Mouse (Mus musculus) ovary, postnatal 10 days (tissue): Measurements from ENCODE around the gene Dlk2.

Experiments used
- DNase-seq: peaks from one replicate; pipeline ENCODE4 v3.0.0; 2022; ENCODE audit warnings: low spot score

The Dlk2 gene

DNA sequence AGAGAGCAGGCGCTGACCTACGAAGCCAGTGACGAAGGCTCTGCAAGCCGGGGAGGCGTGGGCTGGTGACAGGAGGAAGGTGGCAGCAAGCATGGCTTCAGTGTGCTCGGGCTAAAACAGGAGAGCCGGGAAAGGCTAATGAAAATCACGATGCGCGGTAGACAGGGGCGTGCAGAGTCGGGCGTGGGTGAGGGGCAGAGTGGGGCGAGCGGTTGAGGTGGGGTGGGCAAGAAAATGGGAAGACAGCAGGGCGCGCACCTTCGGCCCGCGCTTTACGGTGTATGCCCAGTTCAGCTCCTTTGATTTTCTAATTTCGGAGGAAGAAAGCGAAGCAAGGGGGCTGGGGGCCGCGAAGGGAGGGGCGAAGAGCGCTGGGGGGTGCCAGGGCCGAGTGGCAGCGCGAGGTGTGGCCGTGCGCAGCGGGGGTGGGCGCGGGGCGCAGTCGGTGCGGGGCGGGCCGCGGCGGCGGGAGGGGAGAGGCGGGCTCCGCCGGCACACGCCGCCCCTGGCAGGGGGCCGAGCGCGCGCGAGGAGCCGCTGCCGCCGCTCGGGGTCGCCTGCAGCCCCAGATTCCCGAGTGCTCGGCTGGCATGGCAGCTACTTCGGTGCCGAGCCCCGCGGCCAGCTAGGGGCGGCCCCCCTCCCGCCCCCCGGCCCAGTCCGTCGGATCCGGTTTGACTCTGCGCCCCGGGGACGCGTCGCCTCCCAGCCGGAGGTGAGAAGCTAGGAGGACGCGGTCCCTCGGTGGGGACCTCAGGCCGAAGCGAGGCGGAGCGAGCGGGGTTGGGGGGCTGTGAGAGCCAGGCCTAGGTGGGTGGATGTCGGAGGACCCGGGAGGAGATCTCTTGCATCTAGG is at the start of gene Dlk2:
TSS of gene Dlk2 (plus strand) at position 58 of the 856 bp plus-strand sequence.
- no peak for DNase-seq

DNA sequence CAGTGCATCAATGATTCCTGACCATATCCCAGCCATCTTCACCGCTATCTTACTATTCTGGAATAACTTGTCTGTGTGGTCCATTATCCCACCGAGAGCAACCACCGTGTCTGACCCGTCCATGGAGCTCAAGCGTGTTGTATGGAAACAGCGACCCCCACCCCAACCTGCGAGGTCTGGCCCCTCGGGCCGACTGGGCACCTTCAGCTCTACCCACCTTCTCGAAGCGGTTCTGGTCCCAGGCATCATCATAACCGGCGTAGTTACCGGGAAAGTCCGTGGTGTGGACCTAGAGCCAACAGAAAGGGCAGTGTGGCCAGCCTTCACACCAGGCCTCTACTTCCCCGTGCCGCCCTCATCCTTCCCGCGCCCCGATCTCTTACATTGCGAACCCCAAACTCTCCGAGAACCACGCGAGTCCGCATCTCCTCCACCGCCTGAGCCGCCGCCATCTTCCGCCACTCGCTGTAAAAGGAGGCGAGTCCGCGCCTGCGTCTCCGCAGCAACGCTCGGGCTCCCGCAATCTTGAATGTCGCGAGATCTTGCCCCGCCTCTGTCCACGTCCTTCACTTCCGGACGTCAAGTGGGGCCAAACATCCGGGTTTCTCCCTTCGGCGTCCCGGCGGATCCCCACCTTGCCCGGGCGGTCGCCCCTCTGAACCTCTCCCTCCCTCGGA is 49.6 kb upstream of the Dlk2 start, which contains the start of the genes Polr1c and Yipf3:
TSS of gene Polr1c (minus strand) at position 543 of the 677 bp plus-strand sequence.
TSS of gene Yipf3 (plus strand) at position 569 of the 677 bp plus-strand sequence.
- peak; percentile 80 for DNase-seq

DNA sequence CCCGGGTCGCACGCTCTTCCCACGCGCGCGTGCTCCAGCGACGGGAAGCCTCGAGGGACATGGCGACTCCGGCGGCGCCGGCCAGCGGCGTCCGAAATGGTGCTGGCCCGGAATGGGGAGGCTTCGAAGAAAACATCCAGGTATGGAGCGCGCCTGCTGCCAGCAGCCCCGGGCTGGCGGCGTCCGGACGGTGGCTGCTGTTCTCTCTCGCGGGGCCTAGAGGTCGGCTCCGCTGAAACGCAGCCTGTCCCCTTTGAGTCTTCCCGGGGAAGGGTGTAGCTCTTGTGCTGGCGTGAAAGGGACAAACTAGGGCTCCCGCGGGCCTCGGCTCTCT is 49.1 kb upstream of the Dlk2 start:
- no peak for DNase-seq

DNA sequence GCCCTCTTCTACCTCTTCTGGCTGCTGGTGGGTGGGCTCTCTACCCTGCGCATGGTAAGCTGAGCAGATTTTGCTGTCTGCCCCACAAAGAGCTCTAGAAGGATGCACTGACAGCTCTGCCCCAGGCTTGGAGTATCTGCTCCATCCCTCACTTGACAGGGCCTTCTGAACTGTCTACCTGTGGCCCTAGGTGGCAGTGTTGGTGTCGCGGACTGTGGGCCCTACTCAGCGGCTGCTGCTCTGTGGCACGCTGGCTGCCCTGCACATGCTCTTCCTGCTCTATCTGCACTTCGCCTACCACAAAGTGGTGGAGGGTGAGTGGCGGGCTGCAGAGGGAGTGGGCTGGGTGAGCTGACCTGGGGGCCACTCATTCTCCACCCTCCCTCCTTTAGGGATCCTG is 46.0 kb upstream of the Dlk2 start:
- DNase-seq = no peak

DNA sequence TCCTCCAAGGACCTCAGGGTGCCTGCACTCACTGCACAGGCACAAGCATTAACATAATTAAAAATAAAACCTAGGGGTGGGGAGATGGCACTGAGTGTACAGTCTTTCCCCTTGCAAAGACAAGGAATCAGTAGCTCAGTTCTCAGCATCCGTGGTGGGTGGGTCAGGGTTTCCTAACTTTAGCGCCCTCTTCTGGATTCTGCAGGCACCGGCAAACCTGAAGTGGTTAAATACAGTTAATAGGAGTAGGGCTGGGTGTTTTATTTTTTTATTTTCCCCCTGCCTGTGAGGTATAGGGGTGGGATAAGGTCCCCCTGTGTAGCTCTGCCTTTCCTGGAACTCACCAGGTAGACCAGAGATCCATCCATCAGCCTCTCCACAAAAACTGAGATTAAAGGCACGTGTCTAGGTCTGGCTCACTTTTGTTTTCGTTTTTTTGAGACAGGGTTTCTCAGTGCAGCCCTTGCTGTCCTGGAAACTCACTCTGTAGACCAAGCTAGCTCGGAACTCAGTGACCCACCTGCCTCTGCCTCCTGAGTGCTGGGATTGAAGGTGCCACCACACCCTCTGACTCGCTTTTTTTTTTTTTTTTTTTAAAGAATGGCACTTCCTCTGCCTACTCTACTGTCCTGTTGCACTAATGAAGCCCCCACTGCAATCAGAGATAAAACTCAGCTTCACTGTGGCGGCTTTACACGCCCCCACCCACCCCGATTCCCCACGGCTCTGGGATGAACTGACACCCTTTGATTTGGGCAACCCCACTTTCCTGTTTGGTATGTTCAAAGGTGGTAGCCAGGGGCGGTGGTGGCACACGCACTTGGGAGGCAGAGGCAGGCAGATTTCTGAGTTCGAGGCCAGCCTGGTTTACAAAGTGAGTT is 44.4 kb upstream of the Dlk2 start:
- DNase-seq = no peak

DNA sequence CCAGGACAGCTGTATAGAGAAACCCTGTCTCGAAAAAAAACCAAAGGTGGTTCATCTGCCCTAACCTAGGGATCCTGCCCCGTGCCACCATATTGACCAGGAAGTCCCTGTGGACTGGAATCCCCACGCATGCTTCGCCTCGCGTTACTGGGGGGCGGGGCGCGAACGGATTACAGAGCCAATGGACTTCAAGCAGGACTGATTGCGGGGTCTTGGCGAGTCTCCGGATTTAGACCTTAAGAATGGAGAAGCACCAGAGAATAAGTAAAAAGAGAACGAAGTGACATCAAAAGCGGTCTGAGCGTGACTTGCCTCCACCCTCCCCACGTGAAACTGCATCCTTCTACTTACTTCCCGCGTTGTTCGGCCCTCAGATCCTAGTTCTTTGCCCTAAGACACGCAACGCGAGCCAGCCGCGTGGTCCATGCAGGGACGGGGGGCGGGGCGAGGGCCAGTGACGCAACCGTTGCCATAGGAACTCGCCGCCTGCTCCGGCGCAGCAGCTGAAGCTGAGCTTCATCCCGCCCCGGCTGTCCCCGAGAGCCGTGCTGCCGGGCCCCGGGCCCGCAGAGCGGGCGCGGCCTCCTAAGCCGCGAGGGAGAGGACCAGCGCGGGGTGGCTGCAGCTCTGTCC is 43.7 kb upstream of the Dlk2 start, which contains the start of gene Lrrc73:
TSS of gene Lrrc73 (plus strand) at position 80 of the 633 bp plus-strand sequence.
- DNase-seq = peak; percentile 79

DNA sequence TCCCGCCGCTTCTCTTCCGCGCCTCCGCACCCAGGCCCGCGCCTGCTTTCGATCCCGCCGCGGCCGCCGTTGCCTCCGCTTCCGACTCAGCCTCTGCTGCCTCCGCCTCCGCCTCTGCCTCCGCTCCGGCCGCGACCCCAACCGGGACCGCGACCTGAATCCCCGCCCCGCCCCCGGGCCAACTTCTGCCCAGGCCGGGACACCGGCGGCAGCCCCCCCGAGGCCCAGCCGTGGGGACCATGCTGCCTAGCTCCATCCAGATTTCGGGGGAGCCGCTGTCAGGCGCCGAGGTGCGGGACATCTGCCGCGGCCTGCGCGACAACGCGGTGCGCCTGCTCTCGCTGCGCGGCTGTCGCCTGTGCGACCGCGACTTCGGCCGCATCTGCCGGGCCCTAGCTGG is 43.1 kb upstream of the Dlk2 start:
- DNase-seq = no peak

DNA sequence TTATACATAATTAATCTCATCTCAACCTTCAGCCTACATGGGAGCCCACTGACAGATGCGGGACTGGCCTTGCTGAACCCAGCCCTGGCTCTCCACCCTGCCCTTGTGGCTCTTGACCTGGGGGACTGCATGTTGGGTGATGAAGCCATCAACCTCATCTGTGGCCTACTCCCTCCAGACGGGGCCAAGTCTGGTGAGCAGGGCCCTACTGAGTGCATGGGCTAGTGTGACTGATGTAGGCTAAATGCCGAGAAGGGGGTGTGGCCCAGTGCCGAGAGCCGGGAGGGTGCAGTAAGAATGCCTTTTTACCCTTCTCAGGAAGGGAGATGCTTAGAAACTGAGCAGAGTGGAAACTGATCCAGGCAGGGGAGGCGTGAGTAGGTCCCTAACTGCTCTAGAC is 42.1 kb upstream of the Dlk2 start:
- DNase-seq = no peak

DNA sequence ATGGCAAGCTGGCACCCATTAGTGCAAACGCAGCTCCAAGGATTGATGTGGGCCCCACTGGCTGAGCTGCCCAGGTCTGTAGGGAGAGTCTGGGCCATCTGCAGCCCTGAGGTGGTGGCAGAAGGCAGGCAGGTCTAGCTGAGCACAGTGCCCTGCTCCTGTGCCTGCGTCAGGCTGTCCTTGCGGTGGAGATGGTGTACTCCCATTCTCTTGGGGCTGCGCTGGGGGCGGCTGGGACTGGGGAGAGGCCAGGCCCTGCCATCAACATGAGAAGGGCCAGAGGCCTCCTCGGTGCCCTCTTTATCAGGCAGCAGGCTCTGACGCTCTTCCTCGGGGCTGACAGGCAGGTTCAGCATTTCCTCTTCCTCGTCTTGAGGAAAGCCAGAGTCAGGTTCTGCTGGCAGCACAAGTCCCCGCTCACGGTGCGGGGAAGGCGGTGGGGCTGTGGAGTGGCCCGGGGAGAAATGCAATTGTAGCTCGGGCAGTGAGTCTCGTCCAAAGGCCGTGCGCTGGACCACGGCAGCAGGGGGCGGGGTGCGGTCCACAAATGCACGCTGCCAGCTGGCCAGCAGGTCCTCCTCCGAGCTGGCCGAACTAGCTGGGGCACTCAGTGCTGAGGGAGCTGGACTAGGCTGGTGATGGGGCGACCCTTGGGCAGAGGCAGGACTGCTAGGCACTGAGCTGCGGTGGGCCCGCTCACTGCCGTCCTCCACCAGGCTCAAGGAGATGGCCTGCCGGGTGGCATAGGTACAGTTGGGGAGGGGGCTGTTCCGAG is 38.8 kb upstream of the Dlk2 start:
- no peak for DNase-seq

DNA sequence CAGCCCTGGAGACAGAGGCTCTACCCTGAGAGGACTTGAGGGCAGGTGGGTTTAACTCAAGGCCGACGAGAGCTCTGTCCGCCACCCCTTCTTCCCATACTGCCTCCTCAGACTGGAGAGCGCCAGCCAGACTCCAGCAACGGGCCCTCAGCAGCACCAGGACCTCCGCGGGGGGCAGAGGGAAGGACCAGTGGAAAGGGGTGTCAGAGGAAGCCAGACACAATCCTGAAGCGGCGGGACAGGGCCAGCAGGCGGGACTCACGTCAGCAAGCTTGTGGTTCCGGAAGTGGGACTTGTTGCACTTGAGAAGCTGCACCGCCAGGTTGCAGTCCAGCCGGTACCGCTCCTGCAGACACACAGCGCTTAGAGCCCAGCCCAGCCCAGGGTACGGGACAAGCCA is 37.5 kb upstream of the Dlk2 start:
- no peak for DNase-seq

DNA sequence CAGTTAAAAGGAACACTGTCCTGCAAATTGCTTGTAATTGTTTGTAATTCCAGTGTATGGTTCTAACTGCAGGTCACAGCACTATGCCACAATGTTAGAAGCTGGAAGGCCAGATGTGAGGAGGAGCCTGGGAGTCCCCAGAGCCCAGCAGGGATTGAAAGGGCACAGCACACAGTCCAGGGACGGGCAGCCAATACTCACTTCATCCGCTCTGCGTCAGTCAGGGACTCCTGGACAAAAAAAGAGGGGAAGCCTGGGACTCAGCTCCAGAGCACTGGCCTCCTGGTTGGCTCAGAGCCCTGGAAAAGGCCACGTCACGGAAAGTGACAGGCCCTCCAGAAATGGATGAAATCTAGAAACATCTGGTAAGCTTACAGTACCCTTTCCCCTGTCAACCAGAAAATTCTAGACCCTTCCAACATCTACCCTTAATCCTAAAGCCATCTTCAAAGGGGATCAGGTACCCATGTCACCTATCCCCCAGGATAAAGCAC is 35.0 kb upstream of the Dlk2 start:
- no peak for DNase-seq

DNA sequence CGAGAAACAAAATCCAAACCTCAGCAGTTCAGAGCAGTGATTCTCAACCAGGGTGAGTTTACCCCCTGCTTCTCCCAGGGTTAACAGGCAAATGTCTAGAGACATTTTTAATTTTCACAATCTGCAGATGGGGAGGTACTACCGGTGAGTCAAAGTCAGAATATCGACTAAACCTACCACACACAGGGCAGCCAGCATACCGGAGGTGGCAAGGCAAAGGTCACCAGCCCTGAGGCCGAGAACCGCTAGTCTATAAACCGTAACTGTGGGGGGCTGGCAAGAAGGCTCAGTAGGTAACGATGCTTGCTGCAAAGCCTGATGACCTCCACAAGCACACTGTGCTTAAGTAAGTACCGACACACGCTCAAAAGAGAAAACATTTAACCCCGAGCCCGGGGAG is 31.7 kb upstream of the Dlk2 start:
- DNase-seq = no peak

DNA sequence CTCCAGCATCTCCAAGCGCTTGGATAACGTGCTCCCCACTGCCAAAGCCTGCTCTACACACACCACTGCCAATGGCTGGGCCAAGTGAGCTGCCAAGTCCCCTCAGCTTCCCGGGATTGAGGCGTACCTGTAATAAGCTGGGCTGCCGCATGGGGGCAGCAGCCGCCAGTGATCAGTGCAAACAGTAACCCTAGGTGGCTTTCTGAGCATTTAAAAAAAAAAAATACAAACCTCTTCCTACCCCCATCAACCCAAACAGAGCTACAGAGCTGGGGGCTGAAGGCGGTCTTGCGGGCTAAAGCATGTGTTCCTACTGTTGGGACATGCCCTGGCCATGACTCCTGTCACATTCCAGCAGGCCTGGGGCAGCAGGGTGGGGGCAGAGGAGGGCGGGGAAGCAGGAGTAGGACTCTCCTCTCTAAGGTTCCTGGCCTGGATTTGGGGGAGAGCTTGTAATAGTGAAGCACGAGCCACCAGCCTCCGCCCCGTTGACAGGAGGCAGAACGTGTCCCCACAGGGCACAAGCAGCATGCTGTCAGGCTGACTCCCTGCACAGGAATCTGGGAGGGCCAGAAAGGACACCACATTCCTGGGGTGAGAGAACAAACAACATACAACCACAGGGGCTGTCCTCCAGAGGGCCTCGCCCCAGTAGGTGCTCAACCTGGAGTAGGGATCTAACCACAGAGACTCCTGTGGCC is 31.2 kb upstream of the Dlk2 start:
- DNase-seq = no peak

DNA sequence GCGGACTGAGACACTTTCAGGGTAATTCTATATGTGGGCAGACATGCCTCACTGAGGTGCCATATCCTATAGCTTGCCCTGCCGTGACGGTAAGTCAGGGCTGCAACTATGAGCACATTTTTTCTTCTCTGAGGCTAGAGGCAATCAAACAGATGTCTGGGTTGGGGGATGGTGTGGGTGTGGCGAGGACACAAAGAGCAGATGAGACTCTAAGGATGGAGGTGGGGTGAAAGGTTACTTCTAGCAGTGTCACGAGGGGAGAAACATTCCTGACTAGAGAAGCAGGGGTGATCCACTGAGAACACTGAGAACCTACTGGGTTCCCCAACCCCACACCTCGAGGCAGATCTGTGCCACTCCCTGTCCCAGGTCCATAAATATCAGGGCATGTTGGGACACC is 30.2 kb upstream of the Dlk2 start:
- DNase-seq = no peak

DNA sequence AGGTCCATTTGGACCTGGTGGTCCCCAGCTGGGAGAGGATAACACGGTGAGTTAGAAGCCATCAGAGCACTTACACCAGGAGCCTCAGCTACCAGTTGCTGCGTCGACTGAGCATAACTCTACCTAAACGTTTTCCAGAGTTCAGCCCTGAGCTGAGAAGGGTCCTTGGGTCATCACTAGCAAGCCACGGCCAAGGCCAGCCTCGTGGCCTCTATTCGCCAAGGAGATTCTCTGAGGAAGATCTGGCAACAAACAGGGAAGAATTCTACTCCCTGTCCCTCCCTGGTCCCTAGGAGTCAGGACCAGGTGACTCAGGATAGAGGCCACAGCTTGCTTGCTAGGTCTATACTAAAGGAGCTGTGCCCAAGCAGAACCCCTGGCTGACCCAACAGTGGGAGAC is 29.7 kb upstream of the Dlk2 start:
- no peak for DNase-seq

DNA sequence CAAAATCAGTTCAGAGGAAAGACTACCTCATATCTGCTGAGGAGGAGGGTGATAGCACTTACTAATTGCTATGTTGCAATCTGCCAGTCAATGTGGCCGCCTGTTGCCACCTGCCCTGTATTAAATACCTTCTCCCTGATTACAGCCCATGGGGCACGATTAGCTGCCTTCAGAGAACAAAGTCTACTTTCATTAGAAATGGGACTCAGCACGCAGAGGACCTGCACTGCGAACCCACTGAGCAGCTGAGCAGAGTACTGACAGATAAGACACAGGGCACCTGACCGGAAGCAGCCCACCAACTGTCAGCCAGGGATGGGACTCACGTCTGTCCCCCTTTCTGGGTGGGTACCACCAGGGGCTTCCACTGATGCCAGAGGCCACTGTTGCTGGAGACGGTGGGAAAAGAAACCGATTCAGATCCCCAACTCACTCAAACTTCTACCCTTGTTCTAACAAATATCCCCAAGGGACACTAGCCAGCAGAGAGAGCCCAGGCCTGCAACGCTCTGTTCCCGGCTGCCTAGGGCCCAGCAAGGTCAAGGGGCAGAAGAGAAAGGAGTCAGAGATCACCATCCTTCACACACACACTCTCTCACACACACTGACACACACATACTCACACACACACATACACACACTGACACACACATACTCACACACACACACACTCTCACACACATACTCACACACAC is 29.0 kb upstream of the Dlk2 start:
- no peak for DNase-seq

DNA sequence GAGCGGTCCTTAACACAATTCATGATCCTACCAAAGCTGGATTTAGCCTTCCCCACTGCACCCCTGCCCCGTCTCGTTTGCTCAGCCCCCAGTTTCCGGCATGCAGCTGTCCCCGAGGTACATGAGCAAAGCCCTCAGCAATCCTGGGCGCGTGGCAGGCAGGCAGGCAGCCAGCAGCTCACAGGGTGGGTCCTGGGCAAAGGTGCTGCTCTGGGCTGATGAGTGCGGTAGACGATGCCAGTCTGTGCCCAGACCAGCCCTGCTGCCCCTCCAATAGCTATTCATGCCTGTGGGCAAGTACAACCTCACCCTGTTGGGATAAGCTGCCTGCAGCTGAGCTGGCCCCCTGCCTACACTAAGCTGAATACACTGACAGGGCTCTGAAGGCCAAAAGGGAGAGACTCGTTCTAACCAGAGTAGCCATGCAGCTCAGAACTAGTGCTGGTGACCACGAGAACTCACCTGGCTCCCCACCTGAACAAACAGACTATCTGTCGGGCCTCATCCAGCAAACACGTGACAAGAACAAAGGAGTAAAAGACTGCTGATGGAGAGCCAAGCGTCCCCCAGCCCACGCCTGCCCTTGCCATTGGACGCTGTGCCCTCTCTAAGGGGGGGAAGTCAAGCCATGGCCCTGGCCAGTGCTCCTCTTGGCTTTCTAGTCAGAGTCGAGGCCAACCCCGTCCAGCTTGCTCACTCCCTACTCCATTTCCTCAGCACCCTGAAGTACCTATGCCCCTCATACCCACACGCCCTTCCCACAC is 27.3 kb upstream of the Dlk2 start:
- no peak for DNase-seq

DNA sequence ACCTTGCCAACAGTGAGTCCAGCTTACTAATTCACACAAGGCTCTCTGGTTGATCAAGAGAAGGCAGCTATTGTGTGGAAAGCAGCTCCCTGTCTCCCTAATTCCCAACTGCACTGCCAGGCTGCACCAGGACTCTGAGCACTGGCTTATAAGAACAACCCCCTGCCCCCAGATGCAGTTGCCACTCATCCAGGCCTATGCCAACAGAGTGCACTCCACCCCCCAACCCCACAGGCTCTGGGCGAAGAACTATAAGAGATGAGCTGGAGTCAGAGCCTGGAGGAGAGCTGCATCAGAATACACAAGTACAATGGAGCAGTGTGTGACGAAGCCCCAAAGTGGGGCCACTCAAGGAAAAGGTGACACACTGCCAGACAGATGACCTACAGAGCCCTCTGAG is 25.2 kb upstream of the Dlk2 start:
- DNase-seq = no peak

DNA sequence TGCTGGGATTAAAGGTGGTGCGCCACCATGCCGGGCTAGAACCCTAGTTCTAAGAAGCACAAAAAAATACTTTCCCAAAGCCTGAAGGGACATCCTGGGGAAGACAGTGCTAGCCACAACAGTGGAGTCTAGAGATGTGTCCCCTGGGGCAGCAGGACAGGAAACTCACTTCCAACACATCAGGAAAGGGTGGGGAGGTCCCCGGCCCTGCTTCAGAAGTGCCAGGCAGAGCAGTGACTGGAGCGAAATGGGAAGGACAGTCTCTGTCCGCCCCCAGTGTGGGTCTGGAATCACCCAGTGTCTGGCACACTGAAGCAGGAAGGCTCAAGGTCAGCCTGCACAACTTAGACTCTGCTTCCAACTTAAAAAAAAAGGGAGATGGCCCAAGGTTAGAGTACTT is 24.5 kb upstream of the Dlk2 start:
- no peak for DNase-seq
